Mouse (Mus musculus) liver, embryonic 14.5 days (tissue): Measurements from ENCODE around the gene Clmn. TPM values are rescaled to one million over a fixed set of nuclear protein-coding genes. Genes with fewer than 3 reads are reported as not detected.

Source experiments
- ATAC-seq: fragments of 200-750 bp; cut with Nextera tagmentation; 2 replicates; pipeline ENCODE4 v1.8.0; 2017; ENCODE audit warnings: moderate number of reproducible peaks, mild to moderate bottlenecking, moderate library complexity; ENCODE audit not compliant: insufficient read depth
- DNase-seq, 3 experiments: peaks; one replicate each; pipeline ENCODE4 v3.0.0-alpha.2; 2012 to 2013; ENCODE audit warnings: low read depth in 3 of 3, low spot score in 3 of 3
- H3K27ac ChIP-seq: fragments of 300-500 bp; sonication (generic); 2 replicates; pipeline ENCODE4 v1.5.1; 2014; ENCODE audit warnings: moderate library complexity, mild to moderate bottlenecking, control low read depth, inconsistent platforms
- H3K27me3 ChIP-seq: fragments of 300-500 bp; sonication (generic); 2 replicates; pipeline ENCODE4 v1.6.1; 2014; ENCODE audit warnings: mild to moderate bottlenecking, low read length, moderate library complexity; ENCODE audit not compliant: control insufficient read depth, insufficient read depth
- H3K36me3 ChIP-seq: fragments of 300-500 bp; sonication (generic); replicated peaks from 2 replicates; pipeline ENCODE4 v1.6.1; 2014; ENCODE audit warnings: low read depth; ENCODE audit not compliant: control insufficient read depth, insufficient read depth
- H3K4me1 ChIP-seq, 2 experiments: fragments of 200-500 bp in 1 of 2; fragments of 300-500 bp in 1 of 2; sonication (generic) in 1 of 2; replicated peaks; 2 replicates each; pipeline ENCODE4 v1.6.1; 2012 to 2014; ENCODE audit warnings: antibody characterized with exemption in 1 of 2, inconsistent platforms in 1 of 2, low read length in 1 of 2; ENCODE audit not compliant: control insufficient read depth in 2 of 2, insufficient read depth in 2 of 2
- H3K4me2 ChIP-seq: fragments of 300-500 bp; sonication (generic); 2 replicates; pipeline ENCODE4 v1.6.1; 2014; ENCODE audit warnings: low read depth, mild to moderate bottlenecking, control low read depth, moderate library complexity
- H3K4me3 ChIP-seq, 2 experiments: fragments of 200-500 bp in 1 of 2; fragments of 300-500 bp in 1 of 2; sonication (generic) in 1 of 2; 2 replicates each; pipeline ENCODE4 v1.5.1; 2012 to 2014; ENCODE audit warnings: low read depth in 2 of 2, low read length in 2 of 2, mild to moderate bottlenecking in 2 of 2, control low read depth in 1 of 2, inconsistent platforms in 1 of 2, moderate library complexity in 1 of 2; ENCODE audit not compliant: insufficient read depth in 1 of 2
- H3K9ac ChIP-seq: fragments of 300-500 bp; sonication (generic); replicated peaks from 2 replicates; pipeline ENCODE4 v1.6.1; 2014; ENCODE audit warnings: mild to moderate bottlenecking, control low read depth, moderate library complexity
- H3K9me3 ChIP-seq: fragments of 300-500 bp; sonication (generic); 2 replicates; pipeline ENCODE4 v1.6.1; 2016; ENCODE audit warnings: low read length, mixed read lengths; ENCODE audit not compliant: control insufficient read depth
- CTCF ChIP-seq: IDR thresholded peaks from 2 replicates; pipeline ENCODE4 v1.5.1; 2016; ENCODE audit warnings: antibody characterized with exemption, low read depth, control low read depth
- EP300 ChIP-seq: IDR thresholded peaks from 2 replicates; pipeline ENCODE4 v1.6.1; 2016; ENCODE audit warnings: antibody characterized with exemption, low read depth
- WGBS: fragments of 180-500 bp; shearing (Covaris S2); extraction: QIAGEN DNeasy Blood & Tissue Kit; methylation state at CpG from one replicate; pipeline ENCODE4 v1.1.7; 2014; ENCODE audit not compliant: insufficient replicate concordance; 5-methylcytosine and 5-hydroxymethylcytosine counted together
- polyA plus RNA-seq, 2 experiments: library from polyadenylated mRNA; depleted of rRNA in 1 of 2; stranded (reverse) in 1 of 2; unstranded in 1 of 2; fragments of >200 nt; fragmentation: Nextera tagmentation in 1 of 2; extraction: Ambion mirVana in 1 of 2; gene quantifications; 2 replicates each; pipeline versions ENCODE4 v1.2.1 to v1.2.3; 2012 to 2014

Gene Clmn
- polyA plus RNA-seq (2012; rRNA removed) (0.27 and 0.33 TPM in 2 replicates), polyA plus RNA-seq (2014; fragmentation: Nextera tagmentation; extraction: Ambion mirVana) (0.32 and 0.39 TPM in 2 replicates)

DNA sequence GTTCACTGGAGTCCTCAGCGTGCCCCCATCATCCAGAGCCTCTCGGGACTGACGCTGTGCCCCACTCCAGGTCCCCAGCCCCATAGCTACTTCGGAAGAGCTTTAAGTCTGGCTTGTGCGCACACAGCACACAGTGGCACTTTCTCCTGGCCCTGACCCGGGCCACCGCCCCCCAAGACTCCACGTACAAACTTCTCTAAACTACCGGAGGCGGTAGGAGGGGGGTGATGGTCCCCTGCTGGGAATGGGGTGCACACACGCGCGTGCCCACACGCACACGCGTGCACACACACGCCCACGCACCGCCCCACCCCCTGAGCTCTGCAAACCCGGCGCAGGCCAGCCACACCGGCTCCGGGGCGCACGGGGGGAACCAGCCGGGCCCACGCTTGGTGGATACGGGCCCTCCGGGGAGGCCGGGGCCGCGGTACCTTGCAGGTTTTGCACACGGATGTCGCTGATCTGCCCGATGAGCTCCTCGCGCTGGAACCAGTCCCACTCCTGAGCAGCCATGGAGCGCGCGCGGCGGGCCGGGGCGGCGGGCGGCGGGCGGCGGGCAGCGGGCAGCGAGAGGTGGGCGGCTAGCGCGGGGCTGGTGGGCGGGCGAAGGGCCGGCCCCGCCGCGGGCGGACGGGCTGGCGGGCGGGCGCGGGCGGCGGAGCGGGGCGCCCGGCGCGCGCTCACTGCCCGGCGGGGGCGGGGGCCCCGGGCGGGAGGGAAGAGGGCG lies at the start of gene Clmn:
TSS of gene Clmn (minus strand) at position 638 of the 727 bp plus-strand sequence.
- no peak within 1 kb of the TSS; the same call in 1 of the 2 replicates for H3K9ac ChIP-seq
- H3K9me3 ChIP-seq, result no peaks in the 10 kb centered on the region
- TF ChIP-seq CTCF (no peak), EP300 (no peak)
- H3K27me3 ChIP-seq, result peaks cover 18% of the 10 kb centered on the region
- H3K4me3 ChIP-seq, result peak within 1 kb of the TSS; percentile 50 to 53
- WGBS, result 2% methylated on average over 65 of the region's 80 CpGs
- peak within 1 kb of the TSS; percentile 61 for H3K4me2 ChIP-seq
- no peak within 1 kb of the TSS for H3K27ac ChIP-seq
- DNase-seq, result no peak
- no peaks in the 10 kb centered on the region for H3K36me3 ChIP-seq
- ATAC-seq, result no peak
- H3K4me1 ChIP-seq, result no peaks in the 10 kb centered on the region

- no peak for TF ChIP-seq EP300
- TF ChIP-seq CTCF, result no peak
- H3K36me3 ChIP-seq, result no peaks in the 10 kb centered on the region
- ATAC-seq (no peak), DNase-seq (no peak)
- no peaks in the 10 kb centered on the region for H3K4me1 ChIP-seq
- WGBS, result 38% methylated on average over 3 of the region's 3 CpGs
- H3K27ac ChIP-seq, result no peak overlapping the region
- no peak overlapping the region for H3K9ac ChIP-seq
- no peaks in the 10 kb centered on the region for H3K27me3 ChIP-seq
- no peaks in the 10 kb centered on the region for H3K9me3 ChIP-seq
- no peak overlapping the region for H3K4me2 ChIP-seq
- H3K4me3 ChIP-seq, result no peak overlapping the region
Measured at GRCm38 (mm10) chr12:104912990-104913389, 48.1 kb upstream of the Clmn start.

DNA sequence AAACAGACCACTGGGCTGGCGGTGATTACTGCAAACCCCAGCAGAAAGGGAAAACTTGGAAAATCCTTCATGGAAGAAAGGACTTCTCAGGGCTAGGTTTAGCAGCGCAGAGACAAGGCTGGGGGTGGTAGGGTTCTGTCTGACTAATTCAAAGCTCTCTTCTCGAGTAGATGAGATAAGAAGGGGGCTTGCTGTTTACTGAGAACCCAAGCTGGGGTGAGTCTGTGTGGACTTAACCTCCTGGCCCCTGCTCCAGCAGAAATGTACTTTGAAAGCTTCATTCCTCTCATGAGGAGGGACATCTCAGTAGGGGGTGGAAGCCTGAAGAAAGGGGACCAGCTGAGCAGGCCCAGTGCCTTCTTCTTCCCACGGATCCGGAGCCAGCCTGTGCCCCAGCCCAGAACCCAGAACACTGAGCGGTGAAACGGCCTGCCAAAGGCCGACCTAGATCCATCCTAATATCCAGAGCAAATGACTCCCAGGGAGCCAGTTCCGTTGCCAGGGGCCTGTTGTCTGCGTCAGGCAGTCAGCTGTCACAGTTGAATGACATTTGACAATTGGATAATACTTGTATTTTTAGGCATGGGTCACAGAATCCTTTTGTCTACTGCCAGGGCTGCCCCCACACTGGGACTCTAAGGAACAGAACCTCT lies 47.5 kb upstream of the Clmn start:
- H3K4me2 ChIP-seq, result no peak overlapping the region
- ATAC-seq (no peak), DNase-seq (no peak)
- no peak overlapping the region for H3K27ac ChIP-seq
- no peaks in the 10 kb centered on the region for H3K9me3 ChIP-seq
- no peaks in the 10 kb centered on the region for H3K27me3 ChIP-seq
- 48% methylated on average over 10 of the region's 10 CpGs for WGBS
- no peak overlapping the region for H3K4me3 ChIP-seq
- H3K36me3 ChIP-seq, result no peaks in the 10 kb centered on the region
- TF ChIP-seq EP300 (no peak), CTCF (no peak)
- H3K9ac ChIP-seq, result no peak overlapping the region
- no peaks in the 10 kb centered on the region for H3K4me1 ChIP-seq

DNA sequence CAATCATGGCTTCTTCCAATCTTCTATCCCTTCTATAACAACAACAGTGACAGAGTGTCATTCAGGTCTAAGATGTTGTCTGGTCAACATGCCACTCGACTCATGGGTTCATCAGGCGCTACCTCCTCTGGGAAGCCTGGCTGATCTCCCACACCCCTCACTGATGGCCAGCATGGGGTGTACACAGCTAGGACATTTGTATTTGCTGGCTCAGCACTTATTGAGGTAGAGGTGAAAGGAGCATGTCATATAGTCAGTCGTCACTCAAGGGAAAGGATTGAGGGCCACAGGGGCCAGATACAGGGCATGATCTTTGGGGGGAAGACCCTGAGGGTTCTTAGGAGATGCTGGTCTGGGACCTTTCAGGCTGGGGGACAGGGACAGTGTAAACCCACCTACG lies 44.9 kb upstream of the Clmn start:
- Histone ChIP-seq H3K9me3 (no peaks in the 10 kb centered on the region), H3K9ac (no peak overlapping the region), H3K27me3 (no peaks in the 10 kb centered on the region), H3K27ac (no peak overlapping the region), H3K36me3 (no peaks in the 10 kb centered on the region), H3K4me3 (no peak overlapping the region), H3K4me2 (no peak overlapping the region), H3K4me1 (no peaks in the 10 kb centered on the region)
- TF ChIP-seq CTCF, result no peak
- no peak for TF ChIP-seq EP300
- DNase-seq, result no peak
- WGBS, result 63% methylated on average over 4 of the region's 4 CpGs
- no peak for ATAC-seq

DNA sequence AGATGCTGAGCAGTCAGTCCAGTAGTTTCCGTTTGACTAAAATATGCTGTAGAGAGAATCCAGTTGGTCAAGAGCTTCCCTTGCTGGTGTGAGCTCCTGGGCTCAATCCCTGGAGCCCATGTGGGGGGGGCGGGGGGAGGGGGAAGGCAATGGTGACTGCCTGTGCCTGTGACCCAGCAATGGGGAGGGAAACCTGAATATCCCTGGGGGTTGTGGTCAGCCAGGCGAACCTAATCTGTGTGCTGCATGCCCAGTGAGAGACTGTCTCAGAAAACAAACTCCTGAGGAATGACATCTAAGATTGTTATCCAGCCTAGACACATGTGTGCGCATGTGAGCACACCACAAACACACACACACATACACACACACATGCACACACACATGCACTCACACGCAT lies 44.1 kb upstream of the Clmn start:
- H3K4me3 ChIP-seq, result no peak overlapping the region
- no peak overlapping the region for H3K4me2 ChIP-seq
- no peak for ATAC-seq
- no peaks in the 10 kb centered on the region for H3K27me3 ChIP-seq
- no peak overlapping the region for H3K9ac ChIP-seq
- H3K9me3 ChIP-seq, result no peaks in the 10 kb centered on the region
- no peaks in the 10 kb centered on the region for H3K36me3 ChIP-seq
- WGBS, result 48% methylated on average over 5 of the region's 5 CpGs
- no peak for DNase-seq
- no peaks in the 10 kb centered on the region for H3K4me1 ChIP-seq
- TF ChIP-seq EP300, result no peak
- no peak for TF ChIP-seq CTCF
- no peak overlapping the region for H3K27ac ChIP-seq
